Mouse (Mus musculus) liver, embryonic 14.5 days (tissue): ENCODE data around the gene Dlx6.

ENCODE experiments used
- CTCF ChIP-seq: IDR thresholded peaks from 2 replicates; pipeline ENCODE4 v1.5.1; 2016; ENCODE audit warnings: antibody characterized with exemption, low read depth, control low read depth
- EP300 ChIP-seq: IDR thresholded peaks from 2 replicates; pipeline ENCODE4 v1.6.1; 2016; ENCODE audit warnings: antibody characterized with exemption, low read depth

- TF ChIP-seq CTCF, result no peak
- no peak for TF ChIP-seq EP300
These were observed 9.7 kb downstream of the Dlx6 start for GRCm38 (mm10) chr6:6872873-6873272.
